ENCODE assay signal across 16 mouse cellular contexts in genomic region chr19:38195245-38195644, GRCm38 (mm10).
"Had no signal": no experiment of that assay in that cellular context is flagged by ENCODE, and none has a peak within 500 bp of the region (broad histone marks: within the 10 kb centered on the region; RNA-seq: fewer than 3 reads in every experiment).

No protein-coding gene starts in this region.

- H3K27ac ChIP-seq: neural tube, embryonic 12.5 days; neural tube, embryonic 13.5 days; neural tube, embryonic 15.5 days; stomach, embryonic 15.5 days; stomach, postnatal 0 days had no signal

- H3K4me3 ChIP-seq: neural tube, embryonic 12.5 days; neural tube, embryonic 13.5 days; neural tube, embryonic 15.5 days; stomach, embryonic 15.5 days had no signal

- H3K4me2 ChIP-seq: neural tube, embryonic 12.5 days; neural tube, embryonic 13.5 days; neural tube, embryonic 15.5 days; stomach, embryonic 15.5 days had no signal

- DNase-seq: right cerebral cortex, adult 18-20 months; right cerebral cortex, postnatal 14 days; right cerebral cortex, postnatal 25 days; right cerebral cortex, postnatal 4 days; spleen, adult 18-20 months; thymus, adult 18-20 months; thymus, adult 2 months; thymus, postnatal 14 days; thymus, postnatal 25 days; thymus, postnatal 36 days; thymus, postnatal 4 days had no signal

- H3K27me3 ChIP-seq: neural tube, embryonic 12.5 days; neural tube, embryonic 13.5 days; neural tube, embryonic 15.5 days; stomach, embryonic 15.5 days had no signal

- H3K9me3 ChIP-seq: neural tube, embryonic 12.5 days; neural tube, embryonic 13.5 days; neural tube, embryonic 15.5 days; stomach, embryonic 15.5 days had no signal

- H3K4me1 ChIP-seq: neural tube, embryonic 12.5 days; neural tube, embryonic 15.5 days; stomach, embryonic 15.5 days had no signal

- H3K9ac ChIP-seq: neural tube, embryonic 12.5 days; neural tube, embryonic 13.5 days; neural tube, embryonic 15.5 days; stomach, embryonic 15.5 days had no signal
